Mouse (Mus musculus): ENCODE data around the gene Rab6b.

The Rab6b gene

DNA sequence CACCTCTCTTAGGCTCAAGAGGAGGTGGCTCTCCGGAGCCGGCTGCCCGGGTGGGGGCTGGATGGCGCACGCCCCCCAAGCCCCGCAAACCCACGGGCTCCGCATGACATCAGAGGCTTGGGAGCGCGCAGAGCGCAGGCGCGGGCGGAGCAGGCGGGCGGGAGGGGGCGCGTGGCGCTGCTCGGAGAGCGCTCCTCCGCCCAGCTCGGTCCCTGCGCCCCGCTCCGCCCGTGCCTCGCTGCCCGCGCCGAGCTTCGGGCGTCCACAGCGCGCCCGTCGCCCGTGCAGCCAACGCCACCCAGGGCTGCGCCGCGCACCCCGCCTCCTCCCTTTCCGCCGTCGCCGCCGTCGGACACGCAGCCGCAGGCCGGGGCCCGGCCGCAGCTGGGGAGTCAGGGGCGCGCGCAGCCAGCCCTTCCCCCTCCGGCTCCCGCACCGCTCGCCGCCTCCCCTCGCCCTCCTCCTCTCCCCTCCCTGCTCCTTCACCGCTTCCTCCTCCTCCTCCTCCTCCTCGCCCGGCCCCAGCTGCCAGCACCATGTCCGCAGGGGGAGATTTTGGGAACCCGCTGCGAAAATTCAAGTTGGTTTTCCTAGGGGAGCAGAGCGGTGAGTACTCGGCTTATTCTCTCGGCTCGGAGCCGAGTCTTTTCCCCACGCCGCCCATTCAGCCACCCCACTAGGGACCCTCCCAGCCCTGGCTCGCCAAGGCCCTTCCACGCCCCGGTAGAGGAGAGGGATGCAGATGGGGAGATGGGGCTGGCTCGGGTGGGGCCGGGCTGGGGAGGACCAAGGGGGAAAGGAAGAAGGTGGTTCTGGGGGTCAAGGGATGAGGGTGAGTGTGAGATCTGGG is at the start of gene Rab6b:
Gene Rab6b, plus strand, starts transcription at position 167 of the 850 bp plus-strand sequence.
- peak in 1 of 2 experiments; percentile 59 for DNase-seq

GRCm38 (mm10) chr9:103063591-103063990 is 48.0 kb upstream of the Rab6b start:
- DNase-seq = no peak

- DNase-seq = no peak
Observed at GRCm38 (mm10) chr9:103066845-103067244, 44.7 kb upstream of the Rab6b start.

GRCm38 (mm10) chr9:103067651-103068050 is 43.9 kb upstream of the Rab6b start:
- DNase-seq = no peak

DNA sequence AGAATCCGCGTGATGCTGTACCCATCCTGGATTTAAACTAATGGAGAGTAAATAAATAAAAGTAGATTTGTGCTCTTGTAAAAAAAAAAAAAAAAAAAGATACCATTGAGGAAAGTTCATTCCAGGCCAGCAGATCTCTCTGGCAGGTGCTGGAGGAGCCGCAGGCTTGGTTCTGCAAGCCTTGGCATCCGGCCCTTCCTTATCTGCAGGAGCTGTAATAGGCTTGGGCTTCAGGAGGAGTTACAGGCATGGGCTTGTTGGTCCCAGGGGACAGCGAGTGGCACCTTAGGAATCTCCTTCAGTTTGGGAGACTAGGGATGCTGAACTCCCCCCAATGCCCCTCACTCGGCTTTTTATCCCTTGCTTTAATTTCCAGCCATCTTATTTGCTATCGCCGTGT is 42.8 kb upstream of the Rab6b start:
- DNase-seq = no peak

DNA sequence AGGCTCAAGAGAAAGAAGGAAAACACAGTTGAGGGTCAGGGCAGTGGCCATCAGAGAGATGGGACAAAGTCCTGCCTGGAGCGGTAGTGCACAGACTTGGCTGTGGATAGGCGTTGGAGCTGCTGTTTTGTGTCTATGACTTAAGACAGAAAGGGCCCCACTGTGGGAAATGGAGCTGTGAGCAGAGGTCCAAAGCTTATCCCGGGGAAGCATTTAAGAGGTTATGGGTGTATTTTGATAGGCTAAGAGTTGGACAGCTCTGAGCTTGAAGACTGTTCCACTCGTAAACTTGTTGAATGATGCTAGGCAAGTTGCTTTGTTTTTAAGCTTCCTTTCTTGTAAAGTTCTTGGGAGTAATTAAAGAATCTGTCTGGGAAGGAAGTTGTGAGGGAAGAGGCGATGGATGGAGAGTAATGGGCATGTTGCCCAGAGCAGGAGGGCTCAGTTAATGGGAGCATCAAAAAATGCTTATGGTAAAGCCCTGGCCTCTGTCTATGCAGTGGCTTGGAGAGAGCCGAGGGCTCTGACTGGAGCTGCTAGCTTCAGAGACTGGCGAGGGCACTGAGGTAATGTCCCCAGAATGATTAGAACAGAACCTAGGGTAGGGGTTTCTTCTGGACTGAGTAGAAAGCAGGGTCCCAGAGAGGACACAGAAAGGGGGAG is 39.9 kb upstream of the Rab6b start:
- DNase-seq = peak in 1 of 2 experiments; percentile 30

DNA sequence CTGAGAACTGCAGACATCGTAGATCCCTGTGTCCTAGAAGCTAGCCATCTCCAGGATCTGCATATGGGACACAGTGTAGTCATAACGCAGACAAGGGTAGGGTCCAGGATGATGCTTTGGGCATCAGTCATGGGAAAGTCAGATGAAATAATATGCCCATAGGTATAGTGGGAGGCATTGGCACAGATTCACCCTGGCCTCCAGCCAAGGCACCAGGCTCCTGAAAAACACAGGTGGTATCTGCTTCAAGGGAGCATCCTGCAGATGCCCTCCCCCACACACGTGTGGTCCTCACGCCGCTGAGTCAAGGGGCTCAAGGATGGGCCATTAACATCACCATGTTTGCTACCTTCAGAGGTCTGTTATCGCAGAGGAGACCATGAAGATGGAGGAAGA is 39.4 kb upstream of the Rab6b start:
- DNase-seq = no peak

GRCm38 (mm10) chr9:103072926-103073515 is 38.6 kb upstream of the Rab6b start:
- no peak for DNase-seq

DNA sequence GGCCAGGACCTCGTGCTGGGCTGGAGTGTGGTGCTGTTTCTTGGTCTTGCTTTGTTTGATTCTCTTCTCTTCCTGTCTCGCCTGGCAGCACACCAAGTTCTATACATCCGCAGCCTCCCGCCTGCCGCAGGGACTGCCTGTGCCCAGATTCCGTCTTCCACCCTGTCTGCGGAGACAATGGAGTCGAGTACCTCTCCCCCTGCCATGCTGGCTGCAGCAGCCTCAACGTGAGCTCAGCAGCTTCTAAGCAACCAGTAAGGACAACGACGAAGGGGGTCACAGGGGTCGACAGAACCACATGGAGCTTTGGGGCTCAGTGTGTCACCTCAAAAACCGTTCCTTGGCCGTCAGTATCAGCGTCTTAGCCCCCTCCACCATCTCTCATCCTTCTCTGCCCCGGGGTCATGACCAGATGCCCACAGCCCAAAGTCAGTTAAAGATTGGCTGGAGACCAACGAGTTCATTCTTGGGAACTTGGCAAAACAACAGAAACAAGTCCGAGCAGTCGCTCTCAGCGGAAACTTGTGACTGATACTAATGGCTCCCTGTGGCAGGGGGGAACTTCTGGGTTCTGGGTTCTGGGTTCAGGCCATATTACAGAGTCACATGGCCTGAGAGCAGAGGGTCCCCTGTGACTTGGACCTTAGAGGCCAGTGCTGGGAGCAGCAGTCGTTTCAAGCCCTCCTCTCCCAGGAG is 34.6 kb upstream of the Rab6b start:
- peak; percentile 52 to 72 for DNase-seq

DNA sequence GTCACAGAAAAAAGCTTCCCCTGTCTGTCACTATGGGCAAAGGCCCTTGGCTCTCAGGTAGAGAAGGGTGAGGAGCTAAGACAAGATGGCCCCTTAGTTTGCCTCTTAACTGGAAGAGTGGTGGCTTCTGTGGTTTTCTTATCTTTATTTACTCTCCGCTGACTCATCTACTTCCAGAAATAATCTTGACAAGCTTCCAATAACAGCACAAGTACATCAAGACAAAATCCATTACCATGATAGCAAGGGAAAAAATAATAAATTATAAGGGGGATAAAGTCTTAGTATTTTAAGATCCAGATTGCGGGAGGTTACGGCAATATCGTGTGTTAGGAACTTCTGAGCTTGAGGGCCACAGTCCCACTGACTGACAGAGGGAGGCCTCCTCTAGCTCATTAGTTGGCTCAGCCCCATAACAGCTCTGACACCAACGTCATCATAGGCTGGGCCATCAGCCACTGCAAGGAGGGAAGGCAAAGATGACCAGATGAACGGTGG is 33.3 kb upstream of the Rab6b start:
- peak; percentile 34 to 37 for DNase-seq

DNA sequence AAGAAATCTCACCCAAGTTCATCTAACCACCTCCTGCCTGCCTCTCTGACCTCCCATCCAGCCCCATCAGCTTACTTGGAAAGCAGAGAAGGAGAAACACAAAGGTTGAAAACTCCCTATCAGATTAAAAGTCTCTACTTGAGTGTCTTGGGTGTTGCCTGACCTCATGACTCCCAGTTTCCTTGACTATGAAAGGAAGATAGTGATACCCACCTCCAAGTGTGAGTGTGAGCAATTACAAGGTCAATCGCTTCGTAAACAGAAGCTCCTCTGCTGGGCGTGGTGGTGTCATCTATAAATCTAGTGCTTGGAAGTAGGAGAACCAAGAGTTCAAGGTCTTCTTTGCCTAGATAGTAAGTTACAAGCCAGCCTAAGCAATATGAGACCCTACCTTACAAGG is 31.4 kb upstream of the Rab6b start:
- DNase-seq = no peak

- DNase-seq = no peak
Observed at GRCm38 (mm10) chr9:103082246-103082975, 29.2 kb upstream of the Rab6b start.

DNA sequence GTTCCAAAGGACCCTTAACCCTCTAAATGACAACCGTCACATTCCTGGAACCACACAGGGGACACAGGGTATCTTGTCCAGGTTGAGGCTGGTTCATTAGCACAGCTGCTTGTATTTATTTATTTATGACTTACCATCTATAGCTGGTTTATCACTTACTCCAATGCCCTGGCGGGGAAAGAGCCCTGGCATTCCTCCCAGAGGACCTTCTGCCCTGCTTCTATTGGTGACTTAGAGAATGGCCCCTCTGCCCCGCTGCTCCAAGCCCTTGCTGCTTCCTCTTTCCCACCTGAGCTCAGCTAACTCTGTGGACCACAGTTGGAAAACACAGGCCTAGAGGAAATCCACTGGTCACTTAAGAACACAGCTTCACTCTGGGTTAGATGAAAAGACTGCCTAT is 28.2 kb upstream of the Rab6b start:
- DNase-seq = no peak

- no peak for DNase-seq
Observed at GRCm38 (mm10) chr9:103086736-103087135, 24.9 kb upstream of the Rab6b start.

DNA sequence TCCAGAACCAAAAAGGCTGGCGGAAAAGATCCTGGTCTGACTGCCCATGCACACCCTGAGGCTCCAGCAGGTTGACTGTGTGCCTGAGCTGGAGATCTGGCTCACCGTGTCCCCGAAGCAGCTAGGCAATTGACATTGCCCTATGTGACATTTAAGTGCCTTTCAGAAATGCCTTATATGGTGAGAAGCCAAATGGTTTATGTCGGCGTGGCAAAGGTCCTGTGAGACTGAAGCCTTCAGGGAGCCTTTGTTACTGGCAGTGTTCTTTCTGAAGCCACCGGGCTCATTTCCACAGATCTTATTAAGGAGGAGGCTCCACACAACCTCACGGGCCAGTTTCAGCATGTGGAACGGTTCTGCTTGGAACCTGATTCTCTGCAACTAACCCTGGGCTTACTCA is 24.3 kb upstream of the Rab6b start:
- peak in 1 of 2 experiments; percentile 53 for DNase-seq

GRCm38 (mm10) chr9:103088661-103089060 is 22.9 kb upstream of the Rab6b start:
- no peak for DNase-seq

DNA sequence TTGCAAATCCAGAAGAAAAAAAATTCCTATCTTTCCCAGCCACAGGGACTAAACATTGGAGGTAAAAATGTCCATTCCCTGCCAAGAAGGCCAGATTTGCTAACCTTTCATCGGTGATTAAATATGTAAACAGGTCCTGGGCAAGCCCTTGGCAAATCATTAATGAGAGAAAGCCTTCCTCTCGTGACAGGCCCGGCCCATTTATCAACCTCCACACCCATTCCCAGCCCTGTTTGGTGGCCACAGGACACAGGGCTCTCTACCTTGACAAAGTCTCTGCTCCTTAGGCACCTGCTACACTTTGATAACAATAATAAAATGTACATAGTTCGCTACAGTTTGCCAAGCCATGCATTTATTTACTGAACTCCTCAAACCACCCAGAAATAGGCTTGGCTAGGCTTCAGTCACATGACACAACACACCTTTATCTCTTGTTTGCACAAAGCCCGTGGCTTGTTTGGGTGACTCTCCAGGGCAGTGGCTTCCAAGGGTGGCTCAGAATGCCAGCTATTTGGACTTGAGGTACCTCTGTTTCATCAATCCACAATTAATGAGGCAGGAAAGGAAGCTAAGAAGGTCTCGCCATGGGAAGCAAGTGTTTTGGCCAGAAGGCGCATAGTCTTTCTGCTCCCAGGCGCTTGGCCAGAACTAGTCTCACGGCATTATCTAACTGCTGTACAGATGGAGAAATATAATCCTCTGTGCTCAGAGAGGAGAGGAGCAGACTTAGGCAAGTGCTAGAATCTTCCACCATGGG is 21.3 kb upstream of the Rab6b start:
- peak; percentile 75 to 87 for DNase-seq

GRCm38 (mm10) chr9:103091039-103091883 is 20.3 kb upstream of the Rab6b start:
- DNase-seq = no peak

DNA sequence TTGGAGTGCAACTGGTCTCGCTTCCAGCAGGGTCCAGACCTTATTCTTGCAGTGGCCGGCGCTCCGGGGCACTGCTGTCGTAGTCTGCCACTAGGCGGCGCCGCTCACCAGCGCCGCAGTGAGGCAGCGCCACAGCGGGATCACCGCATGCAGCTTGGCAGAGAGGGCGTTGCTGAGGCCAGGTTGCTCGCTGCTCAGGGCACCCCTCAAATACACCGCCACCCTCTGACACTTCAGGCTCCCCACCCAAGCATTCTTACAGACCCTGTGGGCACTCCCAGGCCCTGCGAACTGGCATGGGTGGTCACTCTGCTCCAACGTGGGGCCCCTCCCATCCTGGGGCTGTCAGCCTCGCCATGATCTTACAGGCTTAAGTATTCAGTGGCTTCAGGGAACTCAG is 19.3 kb upstream of the Rab6b start:
- peak; percentile 80 to 90 for DNase-seq

DNA sequence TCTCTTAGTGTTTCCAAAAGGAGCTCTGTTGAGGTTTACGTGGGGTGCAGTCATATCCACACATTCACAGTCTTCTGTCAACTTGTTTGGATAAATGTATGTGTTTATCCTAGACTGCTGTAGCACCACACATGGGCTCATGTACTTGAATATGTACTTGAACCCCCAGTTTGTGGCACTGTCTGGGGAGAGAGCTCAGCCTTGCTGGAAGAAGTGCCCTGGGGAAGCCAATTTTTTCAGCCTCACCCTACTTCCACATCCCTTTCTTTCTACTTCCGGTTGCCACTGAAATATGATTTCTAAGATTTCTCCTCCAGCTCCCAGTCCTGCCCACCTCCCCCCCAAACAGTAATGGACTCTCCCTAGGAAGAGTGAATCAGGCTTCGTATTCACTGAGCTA is 17.9 kb upstream of the Rab6b start:
- no peak for DNase-seq

Measured in kidney, postnatal 36 days (tissue).